Mouse (Mus musculus) liver, adult 2 months (tissue): ENCODE data around the gene Lax1. TPM values are rescaled to one million over a fixed set of nuclear protein-coding genes. Genes with fewer than 3 reads are reported as not detected.
"Not testable (repeated sequence)": the region's sequence is repeated elsewhere in the genome, so short reads cannot be mapped to it uniquely, and the experiment has no call there.

Experiments used
- DNase-seq: peaks from one replicate; pipeline ENCODE4 v3.0.0-alpha.2; 2011; ENCODE audit warnings: low read depth, low spot score; ENCODE audit errors: extremely low read depth
- H3K27ac ChIP-seq: fragments of 200-500 bp; replicated peaks from 2 replicates; pipeline ENCODE4 v1.5.1; 2012; ENCODE audit warnings: low read depth, mild to moderate bottlenecking, control low read depth, inconsistent platforms, low read length; ENCODE audit not compliant: insufficient read depth
- H3K27me3 ChIP-seq: fragments of 200-500 bp; 2 replicates; pipeline ENCODE4 v1.6.1; 2012; ENCODE audit warnings: mild to moderate bottlenecking, moderate library complexity, low read length, inconsistent platforms; ENCODE audit not compliant: control insufficient read depth, insufficient read depth
- H3K36me3 ChIP-seq: fragments of 200-500 bp; 2 replicates; pipeline ENCODE4 v1.6.1; 2012; ENCODE audit warnings: low read length, inconsistent platforms; ENCODE audit not compliant: control insufficient read depth, insufficient read depth
- H3K4me1 ChIP-seq: fragments of 200-500 bp; 2 replicates; pipeline ENCODE4 v1.6.1; 2011; ENCODE audit warnings: low read length; ENCODE audit not compliant: control insufficient read depth, insufficient read depth
- H3K4me3 ChIP-seq: fragments of 200-500 bp; 2 replicates; pipeline ENCODE4 v1.5.1; 2011; ENCODE audit warnings: low read depth, mild to moderate bottlenecking, control low read depth, low read length, moderate library complexity; ENCODE audit not compliant: insufficient read depth
- H3K79me2 ChIP-seq: fragments of 200-500 bp; 2 replicates; pipeline ENCODE4 v1.6.1; 2012; ENCODE audit warnings: inconsistent platforms, mild to moderate bottlenecking, low read length, moderate library complexity; ENCODE audit not compliant: control insufficient read depth, insufficient read depth
- H3K9ac ChIP-seq: fragments of 200-500 bp; 2 replicates; pipeline ENCODE4 v1.6.1; 2012; ENCODE audit warnings: low read depth, mild to moderate bottlenecking, control low read depth, inconsistent platforms, low read length
- CTCF ChIP-seq: fragments of 200-500 bp; IDR thresholded peaks from 2 replicates; pipeline ENCODE4 v1.5.1; 2011; ENCODE audit warnings: low read depth, low read length, control low read depth
- POLR2A ChIP-seq: fragments of 200-500 bp; IDR thresholded peaks from 2 replicates; pipeline ENCODE4 v1.6.1; 2011; ENCODE audit warnings: low read length, control low read depth; ENCODE audit not compliant: insufficient read depth; ENCODE audit errors: extremely low read depth
- WGBS: fragments of 180-500 bp; shearing (Covaris S2); methylation state at CpG from one replicate; pipeline ENCODE4 v1.1.7; 2018; 5-methylcytosine and 5-hydroxymethylcytosine counted together
- polyA plus RNA-seq: library from polyadenylated mRNA; depleted of rRNA; stranded (reverse); fragments of >200 nt; gene quantifications from 2 replicates; pipeline ENCODE4 v1.2.3, GENCODE M21; 2012
- total RNA-seq: library from RNA; depleted of rRNA; stranded (reverse); fragments of >200 nt; gene quantifications from 2 replicates; pipeline ENCODE4 v1.2.3, GENCODE M21; 2014

Gene Lax1
- total and polyA plus RNA-seq, 2 experiments: 0.27 to 0.28 TPM

GRCm38 (mm10) chr1:133667721-133668120 lies 22.2 kb downstream of the Lax1 start:
- WGBS: 95% methylated on average over 7 of the region's 7 CpGs
- H3K36me3 ChIP-seq: no peaks in the 10 kb centered on the region
- H3K4me3 ChIP-seq: no peak overlapping the region
- no peak overlapping the region for H3K27ac ChIP-seq
- TF ChIP-seq CTCF (no peak), POLR2A (no peak)
- no peaks in the 10 kb centered on the region; the same call in 1 of the 2 replicates for H3K79me2 ChIP-seq
- no peaks in the 10 kb centered on the region for H3K27me3 ChIP-seq
- no peak overlapping the region for H3K9ac ChIP-seq
- peaks cover 10% of the 10 kb centered on the region for H3K4me1 ChIP-seq
- DNase-seq: no peak

- Histone ChIP-seq H3K4me3 (peak overlapping the region; percentile 9; the same call in 1 of the 2 replicates), H3K4me1 (peaks cover 10% of the 10 kb centered on the region), H3K27ac (0 out of 2 replicates have a peak overlapping the region, but pooled peaks have one; percentile 34)
- not testable (repeated sequence) for H3K9ac ChIP-seq, DNase-seq, H3K36me3 ChIP-seq, H3K79me2 ChIP-seq, H3K27me3 ChIP-seq
- 86% methylated on average over 7 of the region's 8 CpGs for WGBS
Measured at GRCm38 (mm10) chr1:133665713-133666112, 24.2 kb downstream of the Lax1 start.

DNA sequence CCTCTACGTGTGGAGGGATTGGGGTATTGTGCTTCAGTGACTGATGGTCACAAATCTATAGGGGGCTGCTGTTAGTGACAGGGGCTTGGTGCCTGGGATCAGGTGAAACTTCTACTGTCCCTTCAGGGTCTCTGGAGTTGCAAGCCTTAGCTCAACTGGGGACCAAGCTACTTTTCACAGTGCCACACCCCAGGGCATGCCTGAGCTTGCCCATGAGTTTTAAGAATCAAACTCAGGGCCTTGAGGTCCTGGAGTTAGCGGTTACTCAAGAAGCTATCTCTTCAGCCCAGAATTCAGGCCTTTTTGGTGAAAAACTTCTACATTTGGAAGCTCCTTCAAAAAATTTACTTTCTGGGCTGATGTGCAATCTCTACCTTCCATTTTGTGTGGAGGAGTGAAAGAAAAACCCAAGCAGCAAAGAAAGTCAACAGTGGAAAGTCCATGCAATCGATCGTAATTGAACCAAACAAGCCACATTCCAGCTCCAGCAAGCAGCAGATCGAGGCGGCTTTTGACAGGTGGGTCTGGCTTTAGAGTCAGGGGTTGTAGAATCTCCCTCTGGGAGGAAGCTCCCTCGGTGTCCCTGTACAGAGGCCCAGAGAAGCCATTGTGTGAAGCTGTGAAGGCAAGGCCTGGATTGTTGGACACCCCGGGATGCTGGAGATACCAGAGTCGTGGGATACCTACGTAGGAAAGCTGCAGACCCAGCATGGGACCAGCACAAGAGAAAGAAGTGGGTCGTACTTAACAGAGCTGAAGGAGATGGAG lies 25.5 kb downstream of the Lax1 start:
- DNase-seq: peak; percentile 85
- peaks cover 14% of the 10 kb centered on the region; the same call in 1 of the 2 replicates for H3K79me2 ChIP-seq
- no peaks in the 10 kb centered on the region for H3K27me3 ChIP-seq
- peak overlapping the region; percentile 80 for H3K4me3 ChIP-seq
- peaks cover 10% of the 10 kb centered on the region for H3K4me1 ChIP-seq
- 33% methylated on average over 11 of the region's 11 CpGs for WGBS
- H3K27ac ChIP-seq: peak overlapping the region; percentile 100
- TF ChIP-seq CTCF: no peak
- TF ChIP-seq POLR2A: 0 out of 2 replicates have a peak, but pooled peaks have one; percentile 26
- H3K9ac ChIP-seq: peak overlapping the region; percentile 97
- peaks cover 2% of the 10 kb centered on the region; the same call in 1 of the 2 replicates for H3K36me3 ChIP-seq

DNA sequence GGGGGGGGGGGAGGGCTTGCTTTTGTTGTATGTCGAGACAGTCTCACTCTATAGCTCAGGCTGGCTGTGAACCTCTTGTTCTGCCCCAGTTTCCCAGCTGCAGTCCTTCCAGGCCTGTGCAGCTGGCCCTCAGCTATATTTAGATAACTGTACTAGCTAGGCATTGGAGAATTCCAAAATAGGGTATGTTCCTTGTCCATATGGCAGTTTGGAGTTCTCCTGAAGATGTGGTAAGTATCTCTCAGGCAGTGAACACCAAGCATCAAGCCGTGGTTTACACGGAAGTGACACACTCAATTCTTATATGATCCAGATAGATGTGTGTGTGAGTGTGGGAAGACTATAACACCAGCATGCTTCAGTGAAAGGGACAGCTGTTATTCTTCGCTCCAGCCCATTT lies 26.5 kb downstream of the Lax1 start:
- H3K27me3 ChIP-seq: no peaks in the 10 kb centered on the region
- peaks cover 23% of the 10 kb centered on the region; the same call in 1 of the 2 replicates for H3K79me2 ChIP-seq
- WGBS: 92% methylated on average over 4 of the region's 4 CpGs
- H3K27ac ChIP-seq: no peak overlapping the region
- H3K4me3 ChIP-seq: no peak overlapping the region
- H3K9ac ChIP-seq: no peak overlapping the region
- H3K36me3 ChIP-seq: peaks cover 11% of the 10 kb centered on the region
- TF ChIP-seq CTCF: no peak
- no peak for TF ChIP-seq POLR2A
- DNase-seq: no peak
- H3K4me1 ChIP-seq: peaks cover 15% of the 10 kb centered on the region

DNA sequence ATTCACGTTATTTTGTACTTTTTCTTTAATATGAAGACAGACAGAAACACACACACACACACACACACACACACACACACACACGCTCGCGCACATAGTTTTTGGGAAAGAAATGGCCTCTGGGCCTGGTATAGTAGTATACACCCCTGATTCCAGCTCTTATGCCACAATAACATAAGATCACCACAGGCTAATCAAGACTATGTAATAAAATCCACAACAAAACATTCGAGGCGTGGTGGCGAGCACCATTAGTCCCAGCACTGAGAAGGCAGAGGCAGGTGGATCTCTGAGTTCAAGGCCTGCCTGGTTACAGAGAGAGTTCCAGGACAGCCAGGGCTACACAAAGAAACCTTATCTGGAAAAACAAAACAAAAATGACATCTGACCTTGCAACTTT lies 27.0 kb downstream of the Lax1 start:
- TF ChIP-seq POLR2A (no peak), CTCF (no peak)
- H3K79me2 ChIP-seq: peaks cover 28% of the 10 kb centered on the region; the same call in 1 of the 2 replicates
- DNase-seq: no peak
- peaks cover 18% of the 10 kb centered on the region for H3K4me1 ChIP-seq
- H3K4me3 ChIP-seq: no peak overlapping the region
- H3K36me3 ChIP-seq: peaks cover 15% of the 10 kb centered on the region
- WGBS: 98% methylated on average over 7 of the region's 7 CpGs
- no peak overlapping the region for H3K9ac ChIP-seq
- no peaks in the 10 kb centered on the region for H3K27me3 ChIP-seq
- no peak overlapping the region for H3K27ac ChIP-seq
